Mouse (Mus musculus) kidney, embryonic 16.5 days (tissue): Measurements from ENCODE around the gene Nxn. TPM values are rescaled to one million over a fixed set of nuclear protein-coding genes. Genes with fewer than 3 reads are reported as not detected.
A peak's percentile ranks its signal among the peaks of the same experiment; 100 is the strongest.

ENCODE experiments used
- ATAC-seq: fragments of 200-750 bp; cut with Nextera tagmentation; 2 replicates; pipeline ENCODE4 v1.8.0; 2017; ENCODE audit warnings: moderate TSS enrichment; ENCODE audit not compliant: low FRiP score, low TSS enrichment
- H3K27ac ChIP-seq: fragments of 300-500 bp; sonication (generic); 2 replicates; pipeline ENCODE4 v1.5.1; 2014; ENCODE audit warnings: low read length
- H3K27me3 ChIP-seq: fragments of 300-500 bp; sonication (generic); 2 replicates; pipeline ENCODE4 v1.6.1; 2014; ENCODE audit warnings: low read length, control low read depth, mixed read lengths; ENCODE audit not compliant: insufficient read depth
- H3K36me3 ChIP-seq: fragments of 300-500 bp; sonication (generic); 2 replicates; pipeline ENCODE4 v1.6.1; 2014; ENCODE audit warnings: low read length, control low read depth, mixed read lengths; ENCODE audit not compliant: insufficient read depth
- H3K4me1 ChIP-seq: fragments of 300-500 bp; sonication (generic); 2 replicates; pipeline ENCODE4 v1.6.1; 2014; ENCODE audit warnings: low read length, control low read depth, mixed read lengths; ENCODE audit not compliant: insufficient read depth
- H3K4me2 ChIP-seq: fragments of 300-500 bp; sonication (generic); replicated peaks from 2 replicates; pipeline ENCODE4 v1.6.1; 2014; ENCODE audit warnings: low read depth, low read length
- H3K4me3 ChIP-seq: fragments of 300-500 bp; sonication (generic); 2 replicates; pipeline ENCODE4 v1.5.1; 2014; ENCODE audit warnings: mild to moderate bottlenecking, low read length
- H3K9ac ChIP-seq: fragments of 300-500 bp; sonication (generic); replicated peaks from 2 replicates; pipeline ENCODE4 v1.6.1; 2014; ENCODE audit warnings: low read length
- H3K9me3 ChIP-seq: fragments of 300-500 bp; sonication (generic); 2 replicates; pipeline ENCODE4 v1.6.1; 2016; ENCODE audit warnings: low read length, control low read depth
- WGBS: fragments of 180-500 bp; shearing (Covaris S2); extraction: QIAGEN DNeasy Blood & Tissue Kit; methylation state at CpG from one replicate; pipeline ENCODE4 v1.1.7; 2014; 5-methylcytosine and 5-hydroxymethylcytosine counted together
- polyA plus RNA-seq: library from polyadenylated mRNA; unstranded; fragments of >200 nt; fragmentation: Nextera tagmentation; extraction: Ambion mirVana; gene quantifications from 2 replicates; pipeline ENCODE4 v1.2.1, GENCODE M21; 2015

The Nxn gene
- polyA plus RNA-seq, 1 experiment from 2014 or later = 26.9 TPM

DNA sequence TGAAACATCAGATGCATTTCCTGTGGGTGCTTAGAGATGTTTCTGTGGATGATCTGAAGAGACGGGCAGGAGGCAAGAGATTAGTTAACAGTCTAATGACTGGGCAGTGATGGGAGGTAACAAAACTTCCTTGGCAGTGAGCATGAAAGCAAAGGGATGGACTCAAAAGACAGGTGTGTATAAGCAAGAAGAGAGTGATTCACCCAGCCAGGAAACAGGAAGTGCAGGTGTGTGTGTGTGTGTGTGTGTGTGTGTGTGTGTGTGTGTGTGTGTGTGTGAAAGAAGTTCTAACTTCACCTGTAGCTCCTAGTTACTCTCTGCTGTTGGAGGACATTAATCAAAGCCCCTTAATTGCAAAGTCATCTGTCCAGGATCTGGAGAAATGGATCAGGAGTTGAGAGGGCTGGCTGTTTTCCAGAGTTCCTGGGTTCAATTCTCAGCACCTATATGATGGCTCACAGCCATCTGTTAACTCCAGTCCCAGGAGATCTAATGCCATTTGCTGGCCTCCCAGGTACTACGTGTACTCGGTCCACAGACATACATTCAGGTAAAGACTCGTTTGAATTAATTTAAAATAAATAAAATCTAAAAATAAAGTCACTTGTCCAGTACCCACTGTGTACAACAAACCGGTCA lies 6.8 kb upstream of the Nxn start:
- Histone ChIP-seq H3K27me3 (no peaks in the 10 kb centered on the region), H3K4me3 (no peak overlapping the region), H3K36me3 (no peaks in the 10 kb centered on the region), H3K4me2 (no peak overlapping the region), H3K9ac (no peak overlapping the region), H3K4me1 (0 out of 2 replicates have a peak, but pooled peaks cover 8% of the 10 kb centered on the region), H3K27ac (no peak overlapping the region), H3K9me3 (no peaks in the 10 kb centered on the region)
- no peak for ATAC-seq
- WGBS = 85% methylated on average over 5 of the region's 5 CpGs

DNA sequence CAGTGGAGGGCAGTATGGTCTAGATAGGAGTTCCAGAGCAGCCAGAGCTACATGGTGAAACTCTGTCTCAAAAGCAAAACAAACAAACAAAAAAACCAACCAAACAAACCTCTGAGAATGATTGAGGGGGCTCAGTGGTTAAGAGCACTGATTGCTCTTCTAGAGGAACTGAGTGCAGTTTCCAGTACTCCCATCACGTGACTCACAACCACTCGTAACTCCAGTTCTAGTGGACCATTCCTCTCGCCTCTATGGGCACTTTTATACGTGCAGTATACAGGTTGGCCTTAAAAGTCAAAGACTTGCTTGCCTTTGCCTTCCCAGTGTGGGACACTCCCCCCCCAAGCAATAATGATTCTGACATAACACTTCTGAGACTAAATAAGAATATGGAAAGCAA lies 6.2 kb upstream of the Nxn start:
- H3K9me3 ChIP-seq = no peaks in the 10 kb centered on the region
- no peak overlapping the region for H3K27ac ChIP-seq
- no peak overlapping the region for H3K4me3 ChIP-seq
- 59% methylated on average over 4 of the region's 4 CpGs for WGBS
- ATAC-seq = no peak
- no peaks in the 10 kb centered on the region for H3K27me3 ChIP-seq
- H3K4me2 ChIP-seq = no peak overlapping the region
- no peaks in the 10 kb centered on the region for H3K36me3 ChIP-seq
- H3K9ac ChIP-seq = no peak overlapping the region
- 0 out of 2 replicates have a peak, but pooled peaks cover 9% of the 10 kb centered on the region for H3K4me1 ChIP-seq

DNA sequence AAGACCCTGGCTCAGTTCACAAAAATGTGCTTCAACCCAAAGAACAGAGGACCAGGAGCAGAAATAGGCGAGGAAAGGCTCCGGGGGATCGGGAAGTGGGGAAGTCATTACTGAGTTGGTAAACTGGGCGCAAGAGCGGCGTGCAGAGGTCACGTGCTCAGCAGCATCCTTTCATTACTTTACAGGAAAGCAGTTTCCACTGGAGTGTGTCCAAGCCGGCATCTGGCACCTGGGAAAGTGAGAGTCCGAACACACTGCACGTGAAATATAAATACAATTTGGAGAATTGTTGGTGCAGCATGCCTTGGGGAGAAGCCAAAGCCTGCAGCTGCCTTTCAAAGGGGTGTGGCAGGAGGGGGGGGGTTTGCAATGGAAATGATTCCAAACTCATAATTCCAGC lies 2.5 kb upstream of the Nxn start:
- Histone ChIP-seq H3K4me3 (no peak overlapping the region), H3K27me3 (no peaks in the 10 kb centered on the region), H3K4me2 (no peak overlapping the region), H3K36me3 (no peaks in the 10 kb centered on the region), H3K4me1 (peaks cover 14% of the 10 kb centered on the region), H3K9ac (0 out of 2 replicates have a peak overlapping the region, but pooled peaks have one; percentile 10), H3K9me3 (no peaks in the 10 kb centered on the region), H3K27ac (no peak overlapping the region)
- 72% methylated on average over 10 of the region's 10 CpGs for WGBS
- ATAC-seq = no peak

DNA sequence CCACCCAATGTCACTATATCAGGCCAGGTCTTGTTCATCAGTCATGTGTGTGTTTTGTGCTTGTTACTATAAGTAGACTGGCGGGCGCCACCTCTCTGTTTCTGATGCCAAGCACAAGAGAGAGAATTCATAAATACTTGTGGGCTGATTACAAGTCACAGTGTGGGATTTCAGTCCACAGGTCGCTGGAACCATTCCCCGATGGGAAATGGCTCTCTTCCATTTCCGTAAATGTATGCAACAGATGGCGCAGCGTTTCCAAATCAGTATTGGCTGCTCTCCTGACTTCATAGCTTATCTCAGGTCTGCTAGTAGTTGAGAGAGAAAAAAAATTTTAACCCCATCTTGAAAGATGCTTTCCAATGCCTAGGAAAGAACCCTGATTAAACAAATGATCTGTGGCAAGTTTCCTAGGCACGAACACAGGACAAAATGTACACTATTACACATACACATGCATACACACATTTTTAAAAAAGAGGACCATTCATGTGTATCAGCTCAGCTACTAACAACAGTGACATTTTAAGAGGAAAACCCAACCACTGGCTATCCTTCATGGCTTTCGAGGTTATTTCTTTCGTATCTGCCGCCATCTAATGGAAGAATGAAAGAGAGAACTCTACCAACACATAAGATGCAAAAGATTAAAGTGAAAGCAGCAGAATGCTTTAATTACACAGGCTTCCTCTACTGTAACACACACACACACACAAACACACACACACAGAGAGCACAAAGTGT lies 819 bp upstream of the Nxn start:
- H3K36me3 ChIP-seq = no peaks in the 10 kb centered on the region
- H3K4me1 ChIP-seq = peaks cover 18% of the 10 kb centered on the region
- H3K4me2 ChIP-seq = peak overlapping the region; percentile 67
- H3K27ac ChIP-seq = peak overlapping the region; percentile 89
- peak overlapping the region; percentile 58 for H3K4me3 ChIP-seq
- WGBS = 6% methylated on average over 11 of the region's 11 CpGs
- no peaks in the 10 kb centered on the region for H3K27me3 ChIP-seq
- H3K9ac ChIP-seq = peak overlapping the region; percentile 78; the same call in 1 of the 2 replicates
- H3K9me3 ChIP-seq = no peaks in the 10 kb centered on the region
- peak; percentile 25; the same call in 1 of the 2 replicates for ATAC-seq

DNA sequence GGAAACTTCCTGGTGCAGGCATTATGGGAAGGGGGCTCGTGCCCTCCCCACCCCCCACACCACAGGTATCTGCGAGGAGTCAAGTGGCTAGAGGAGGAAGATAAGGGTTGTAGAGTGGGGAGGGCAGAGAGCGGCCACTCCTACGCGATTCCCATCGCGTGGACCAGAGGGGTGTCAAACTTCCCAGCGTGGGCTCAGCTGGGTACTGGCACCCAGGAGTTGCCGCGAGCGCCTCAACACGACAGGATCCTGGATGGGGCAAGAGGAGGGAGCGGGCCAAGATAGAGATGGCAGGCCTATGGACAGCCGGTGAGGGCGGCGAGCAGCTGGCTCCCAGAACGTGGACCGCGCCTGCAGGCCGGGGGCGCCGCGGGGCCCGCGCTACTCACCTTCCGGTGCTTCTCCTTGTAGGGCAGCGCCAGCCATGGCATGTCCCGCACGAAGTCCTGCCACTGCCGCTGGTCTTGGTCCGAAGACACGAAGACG lies 585 bp downstream of the Nxn start:
- Histone ChIP-seq H3K9me3 (no peaks in the 10 kb centered on the region), H3K36me3 (no peaks in the 10 kb centered on the region), H3K4me3 (peak overlapping the region; percentile 58), H3K4me1 (peaks cover 20% of the 10 kb centered on the region), H3K27me3 (no peaks in the 10 kb centered on the region), H3K27ac (peak overlapping the region; percentile 89), H3K9ac (peak overlapping the region; percentile 78), H3K4me2 (peak overlapping the region; percentile 67)
- peak; percentile 50 for ATAC-seq
- 0% methylated on average over 33 of the region's 33 CpGs for WGBS

DNA sequence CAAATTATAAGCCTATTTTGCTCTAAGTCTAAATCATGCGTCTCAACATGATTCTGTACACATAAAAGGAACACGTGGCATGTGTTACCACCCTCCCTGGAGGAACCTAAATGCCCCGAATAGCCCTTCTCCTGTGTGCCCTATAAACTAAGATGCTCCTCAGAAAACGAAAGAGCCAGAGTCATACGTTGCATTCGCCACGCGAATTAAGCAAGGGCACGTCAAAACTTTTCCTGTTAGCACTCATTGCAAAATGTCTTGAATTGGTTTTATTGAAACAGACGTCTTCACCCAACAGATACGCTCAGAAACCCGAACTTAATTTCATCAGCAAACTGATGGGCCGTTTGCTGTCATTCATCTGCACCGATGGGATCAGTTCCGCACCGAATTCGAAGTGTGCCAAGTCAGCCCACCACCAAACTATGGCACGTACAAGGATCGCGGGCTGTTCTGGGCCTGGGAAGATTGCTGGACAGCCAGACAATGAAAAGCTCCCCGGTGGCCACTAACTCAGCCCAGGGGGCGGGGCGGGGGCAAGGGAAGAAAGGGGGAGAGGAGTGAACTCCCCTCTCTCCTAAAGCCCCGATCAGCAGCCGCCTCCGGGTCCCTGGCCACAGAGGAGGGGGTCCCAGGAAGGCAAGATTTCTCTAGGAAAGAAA lies 1.2 kb downstream of the Nxn start:
- Histone ChIP-seq H3K4me1 (peaks cover 20% of the 10 kb centered on the region), H3K9ac (peak overlapping the region; percentile 78), H3K4me2 (peak overlapping the region; percentile 67), H3K27me3 (no peaks in the 10 kb centered on the region), H3K4me3 (peak overlapping the region; percentile 58), H3K27ac (peak overlapping the region; percentile 89), H3K36me3 (no peaks in the 10 kb centered on the region), H3K9me3 (no peaks in the 10 kb centered on the region)
- ATAC-seq = peak; percentile 23; the same call in 1 of the 2 replicates
- under 1% methylated on average over 26 of the region's 26 CpGs for WGBS

DNA sequence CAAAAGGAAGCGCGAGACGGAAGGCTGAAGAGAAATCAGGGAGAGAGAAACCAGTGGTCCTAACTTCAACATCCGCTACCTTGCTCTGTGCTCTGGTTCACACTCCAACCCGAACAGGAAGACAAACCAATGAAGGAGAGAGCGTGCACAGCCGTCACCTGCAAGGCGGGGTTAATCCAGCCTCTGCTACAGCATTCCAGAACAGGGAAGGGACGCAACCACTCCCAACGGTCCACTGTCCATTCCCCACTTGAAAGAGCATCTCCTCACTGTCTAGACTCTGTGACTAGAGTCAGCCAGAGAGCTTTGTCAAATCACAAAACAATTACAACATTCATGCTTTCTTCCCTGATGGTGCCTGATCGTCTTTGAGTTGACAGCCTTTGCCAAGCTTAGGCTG lies 5.9 kb downstream of the Nxn start:
- H3K4me1 ChIP-seq = peaks cover 10% of the 10 kb centered on the region
- H3K36me3 ChIP-seq = peaks cover 6% of the 10 kb centered on the region; the same call in 1 of the 2 replicates
- no peak overlapping the region for H3K9ac ChIP-seq
- no peak overlapping the region for H3K4me2 ChIP-seq
- peaks cover 4% of the 10 kb centered on the region; the same call in 1 of the 2 replicates for H3K9me3 ChIP-seq
- no peaks in the 10 kb centered on the region for H3K27me3 ChIP-seq
- ATAC-seq = no peak
- 83% methylated on average over 11 of the region's 11 CpGs for WGBS
- no peak overlapping the region for H3K4me3 ChIP-seq
- H3K27ac ChIP-seq = no peak overlapping the region

DNA sequence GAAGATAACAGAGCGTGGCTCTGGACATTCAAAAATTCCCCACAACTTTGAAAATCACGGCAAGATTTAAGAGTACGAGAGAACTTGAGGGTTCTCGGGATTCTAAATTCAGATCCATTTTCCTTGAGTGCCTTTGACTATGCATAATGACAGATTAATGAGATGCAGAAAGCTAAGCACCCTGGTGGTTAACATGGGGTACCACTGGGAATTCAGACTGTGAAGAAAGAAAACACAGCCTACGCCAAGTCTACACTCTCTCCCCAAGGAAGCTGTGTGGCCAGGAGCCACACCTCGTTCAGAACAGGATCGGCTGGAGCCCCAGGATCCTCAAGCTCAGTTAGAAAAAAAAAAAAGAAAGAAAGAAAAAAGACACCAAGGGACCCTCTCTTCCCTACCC lies 6.4 kb downstream of the Nxn start:
- no peak for ATAC-seq

DNA sequence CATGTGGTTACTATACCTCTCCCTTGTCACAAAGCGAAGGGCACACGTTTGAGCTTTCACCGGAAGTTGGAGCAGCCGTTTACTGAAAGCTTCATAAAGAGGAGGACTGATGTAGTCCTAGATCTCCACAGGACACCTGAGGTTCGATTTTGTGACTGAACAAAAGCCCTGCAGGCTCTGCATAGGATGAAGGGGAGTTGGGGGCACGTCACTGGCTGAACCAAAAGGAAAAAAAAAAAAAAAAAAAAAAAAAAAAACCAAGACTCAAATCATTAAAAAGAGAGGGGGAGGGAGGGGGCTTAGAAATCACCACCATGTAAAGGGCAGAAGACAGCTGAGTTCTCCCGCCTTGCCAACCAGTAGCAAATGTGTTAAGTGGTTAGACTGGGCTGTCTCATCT lies 10.2 kb downstream of the Nxn start:
- Histone ChIP-seq H3K27me3 (no peaks in the 10 kb centered on the region), H3K36me3 (peaks cover 6% of the 10 kb centered on the region; the same call in 1 of the 2 replicates), H3K4me2 (no peak overlapping the region), H3K4me1 (peaks cover 14% of the 10 kb centered on the region), H3K9me3 (peaks cover 4% of the 10 kb centered on the region; the same call in 1 of the 2 replicates), H3K27ac (no peak overlapping the region), H3K9ac (no peak overlapping the region), H3K4me3 (no peak overlapping the region)
- 53% methylated on average over 7 of the region's 7 CpGs for WGBS
- no peak for ATAC-seq

More for the DNA sequence above, 6.4 kb downstream of the Nxn start:
- Histone ChIP-seq H3K36me3 (peaks cover 6% of the 10 kb centered on the region; the same call in 1 of the 2 replicates), H3K4me3 (no peak overlapping the region), H3K4me2 (no peak overlapping the region), H3K9ac (no peak overlapping the region), H3K9me3 (peaks cover 4% of the 10 kb centered on the region; the same call in 1 of the 2 replicates), H3K27me3 (no peaks in the 10 kb centered on the region), H3K27ac (no peak overlapping the region), H3K4me1 (peaks cover 9% of the 10 kb centered on the region)
- WGBS = 85% methylated on average over 7 of the region's 7 CpGs
